ENCODE assay signal across 19 mouse cellular contexts in the genomic region with DNA sequence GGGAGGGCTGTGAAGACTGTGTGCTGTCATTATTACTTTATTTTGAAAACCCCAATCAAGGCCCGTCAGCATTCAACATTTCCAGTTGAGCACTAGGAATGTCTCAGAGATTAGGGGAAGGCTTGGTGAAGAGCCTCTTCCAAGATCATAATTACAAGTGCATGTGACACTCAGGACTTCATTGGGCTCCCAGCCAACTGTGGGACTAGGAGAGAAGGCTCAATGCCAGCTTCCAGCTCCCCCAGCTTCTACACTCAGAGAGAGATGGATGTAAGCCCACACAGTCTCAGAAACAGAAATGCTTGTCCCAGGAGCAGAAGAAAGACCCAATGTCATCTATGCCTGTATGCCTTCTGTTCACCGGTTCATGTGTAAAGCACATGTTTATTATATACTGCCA.
A peak's percentile ranks its signal among the peaks of the same experiment; 100 is the strongest.
DNase-seq lines count a peak whose midpoint lies in the region; ATAC-seq lines count a peak whose summit lies in the region.
"Had no signal": no experiment of that assay in that cellular context is flagged by ENCODE, and none has a peak within 500 bp of the region (broad histone marks: within the 10 kb centered on the region; RNA-seq: fewer than 3 reads in every experiment).

No protein-coding gene starts in this region.

- H3K9ac ChIP-seq in embryonic facial prominence, embryonic 14.5 days (ENCODE audit: low read depth, low read length) = no peak overlapping the region
- H3K9ac ChIP-seq: embryonic facial prominence, embryonic 13.5 days; hindbrain, embryonic 12.5 days; limb, embryonic 15.5 days had no signal

- H3K4me1 ChIP-seq in embryonic facial prominence, embryonic 14.5 days (ENCODE audit: control insufficient read depth, insufficient read depth, low read length) = no peaks in the 10 kb centered on the region; the same call in 1 of the 2 replicates
- H3K4me1 ChIP-seq in embryonic facial prominence, embryonic 10.5 days = no peaks in the 10 kb centered on the region
- H3K4me1 ChIP-seq: forebrain, embryonic 10.5 days; hindbrain, embryonic 12.5 days; midbrain, embryonic 10.5 days had no signal

- H3K27me3 ChIP-seq in embryonic facial prominence, embryonic 14.5 days (replicated peaks; ENCODE audit: control insufficient read depth, insufficient read depth, low read length) = no peaks in the 10 kb centered on the region
- H3K27me3 ChIP-seq in embryonic facial prominence, embryonic 10.5 days (replicated peaks; ENCODE audit: low read depth, poor library complexity, severe bottlenecking) = no peaks in the 10 kb centered on the region
- H3K27me3 ChIP-seq: hindbrain, embryonic 12.5 days; limb, embryonic 15.5 days had no signal

- no peak overlapping the region for H3K4me3 ChIP-seq in embryonic facial prominence, embryonic 14.5 days (ENCODE audit: low read depth, low read length)
- no peak overlapping the region for H3K4me3 ChIP-seq in embryonic facial prominence, embryonic 10.5 days
- H3K4me3 ChIP-seq: embryonic facial prominence, embryonic 13.5 days; forebrain, embryonic 10.5 days; hindbrain, embryonic 12.5 days; limb, embryonic 15.5 days; midbrain, embryonic 10.5 days had no signal

- H3K9me3 ChIP-seq in embryonic facial prominence, embryonic 14.5 days (ENCODE audit: control insufficient read depth, low read length) = no peaks in the 10 kb centered on the region
- no peaks in the 10 kb centered on the region for H3K9me3 ChIP-seq in embryonic facial prominence, embryonic 10.5 days
- H3K9me3 ChIP-seq: embryonic facial prominence, embryonic 13.5 days; forebrain, embryonic 10.5 days; G1E; hindbrain, embryonic 12.5 days; limb, embryonic 15.5 days; midbrain, embryonic 10.5 days had no signal

- no peak overlapping the region for H3K27ac ChIP-seq in embryonic facial prominence, embryonic 14.5 days (replicated peaks; ENCODE audit: low read depth, low read length)
- H3K27ac ChIP-seq in embryonic facial prominence, embryonic 10.5 days (replicated peaks) = no peak overlapping the region
- H3K27ac ChIP-seq: embryonic facial prominence, embryonic 13.5 days; forebrain, embryonic 10.5 days; hindbrain, embryonic 12.5 days; limb, embryonic 15.5 days; macrophage; midbrain, embryonic 10.5 days had no signal

- no peak overlapping the region for H3K4me2 ChIP-seq in embryonic facial prominence, embryonic 14.5 days (ENCODE audit: low read depth, low read length)
- H3K4me2 ChIP-seq: embryonic facial prominence, embryonic 13.5 days; hindbrain, embryonic 12.5 days; limb, embryonic 15.5 days had no signal

- H3K36me3 ChIP-seq in embryonic facial prominence, embryonic 14.5 days (ENCODE audit: control insufficient read depth, insufficient read depth, low read length) = no peaks in the 10 kb centered on the region
- no peaks in the 10 kb centered on the region for H3K36me3 ChIP-seq in embryonic facial prominence, embryonic 10.5 days (replicated peaks)
- H3K36me3 ChIP-seq: embryonic facial prominence, embryonic 13.5 days; forebrain, embryonic 10.5 days; G1E; hindbrain, embryonic 12.5 days; limb, embryonic 15.5 days; midbrain, embryonic 10.5 days had no signal

- DNase-seq in embryonic facial prominence, embryonic 14.5 days (ENCODE audit: low spot score) = peak; percentile 78
- DNase-seq in embryonic facial prominence, embryonic 10.5 days (ENCODE audit: low spot score) = no peak
- peak; percentile 18 for DNase-seq in kidney, postnatal 10 days
- DNase-seq in kidney, postnatal 36 days = no peak
- peak; percentile 5 for DNase-seq in right cerebral cortex, adult 18-20 months
- DNase-seq in right cerebral cortex, postnatal 14 days = no peak
- no peak for DNase-seq in left cerebral cortex, adult 18-20 months (ENCODE audit: low spot score in 2 of 2)
- DNase-seq: adrenal gland, postnatal 36 days; cerebellum, adult 9-10 months; kidney, adult 9 months; retina, postnatal 1 day; thymus, postnatal 14 days had no signal

- no peak for ATAC-seq in embryonic facial prominence, embryonic 14.5 days (ENCODE audit: low read depth)

- 53% methylated on average over 2 of the region's 2 CpGs for WGBS in embryonic facial prominence, embryonic 14.5 days
- 91% methylated on average over 2 of the region's 2 CpGs for WGBS in embryonic facial prominence, embryonic 10.5 days

Comparison
In these comparisons a context has a peak if more than half of its experiments do, and no peak if none do; other contexts are left out.
1. DNase-seq: peak in embryonic facial prominence, embryonic 14.5 days (single experiment), kidney, postnatal 10 days (single experiment) and right cerebral cortex, adult 18-20 months (single experiment); none in embryonic facial prominence, embryonic 10.5 days (single experiment), kidney, postnatal 36 days (0 of 2), right cerebral cortex, postnatal 14 days (single experiment) and left cerebral cortex, adult 18-20 months (0 of 2).